Mouse (Mus musculus): Measurements from ENCODE around the gene Tns3.

DNA sequence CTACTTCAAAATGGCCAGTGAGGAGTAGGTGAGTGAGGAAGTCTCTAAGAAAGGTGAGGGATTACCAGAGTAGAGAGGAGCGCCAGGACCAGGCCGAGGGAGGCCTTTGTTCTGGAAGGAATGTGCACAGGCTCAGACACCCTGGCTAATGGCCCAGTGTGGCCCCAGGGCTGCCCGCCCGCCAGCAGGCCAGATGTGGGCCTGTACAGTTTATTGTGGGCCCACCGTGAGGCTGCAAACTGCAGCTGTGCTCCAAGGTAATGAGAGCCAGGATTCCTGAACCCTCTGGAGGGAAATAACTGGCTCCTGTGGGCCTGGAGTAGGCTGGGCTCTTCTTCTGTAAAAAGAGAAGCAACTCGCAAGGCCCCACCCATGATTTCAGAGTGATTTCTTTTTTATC, 5.3 kb downstream of the Tns3 start:
- TF ChIP-seq CEBPB (IDR thresholded peaks at IDR 0.05; ENCODE audit: insufficient read depth, poor library complexity, severe bottlenecking) (no peak), TCF3 (IDR thresholded peaks at IDR 0.05; ENCODE audit: insufficient read length, low read depth) (no peak)
